Mouse (Mus musculus) lung, embryonic 16.5 days (tissue): ENCODE results near the gene Ovol1. TPM values are rescaled to one million over a fixed set of nuclear protein-coding genes. Genes with fewer than 3 reads are reported as not detected.

Experiments used
- ATAC-seq: fragments of 200-750 bp; cut with Nextera tagmentation; 2 replicates; pipeline ENCODE4 v1.8.0; 2017; ENCODE audit warnings: low read depth, mild to moderate bottlenecking, moderate library complexity
- H3K27ac ChIP-seq: fragments of 300-500 bp; sonication (generic); 2 replicates; pipeline ENCODE4 v1.5.1; 2014; ENCODE audit warnings: mild to moderate bottlenecking, control low read depth, low read length
- H3K27me3 ChIP-seq: fragments of 300-500 bp; sonication (generic); 2 replicates; pipeline ENCODE4 v1.6.1; 2014; ENCODE audit warnings: low read depth, low read length, mixed read lengths; ENCODE audit not compliant: control insufficient read depth, insufficient read depth
- H3K36me3 ChIP-seq: fragments of 300-500 bp; sonication (generic); 2 replicates; pipeline ENCODE4 v1.6.1; 2014; ENCODE audit warnings: low read length; ENCODE audit not compliant: control insufficient read depth, insufficient read depth
- H3K4me1 ChIP-seq: fragments of 300-500 bp; sonication (generic); replicated peaks from 2 replicates; pipeline ENCODE4 v1.6.1; 2014; ENCODE audit warnings: low read length, mixed read lengths; ENCODE audit not compliant: control insufficient read depth, insufficient read depth
- H3K4me2 ChIP-seq: fragments of 300-500 bp; sonication (generic); 2 replicates; pipeline ENCODE4 v1.6.1; 2014; ENCODE audit warnings: low read depth, low read length, control low read depth
- H3K4me3 ChIP-seq: fragments of 300-500 bp; sonication (generic); 2 replicates; pipeline ENCODE4 v1.5.1; 2014; ENCODE audit warnings: mild to moderate bottlenecking, low read length, control low read depth
- H3K9ac ChIP-seq: fragments of 300-500 bp; sonication (generic); 2 replicates; pipeline ENCODE4 v1.6.1; 2014; ENCODE audit warnings: low read length, control low read depth
- H3K9me3 ChIP-seq: fragments of 300-500 bp; sonication (generic); 2 replicates; pipeline ENCODE4 v1.6.1; 2016; ENCODE audit warnings: low read length; ENCODE audit not compliant: control insufficient read depth
- WGBS: fragments of 180-500 bp; shearing (Covaris S2); extraction: QIAGEN DNeasy Blood & Tissue Kit; methylation state at CpG from one replicate; pipeline ENCODE4 v1.1.7; 2014; 5-methylcytosine and 5-hydroxymethylcytosine counted together
- polyA plus RNA-seq: library from polyadenylated mRNA; unstranded; fragments of >200 nt; fragmentation: Nextera tagmentation; extraction: Ambion mirVana; gene quantifications from 2 replicates; pipeline ENCODE4 v1.2.1, GENCODE M21; 2015

The Ovol1 gene
- polyA plus RNA-seq, 1 experiment from 2014 or later: 2.6 TPM

GRCm38 (mm10) chr19:5571831-5572230 lies 11.4 kb upstream of the Ovol1 start:
- WGBS: 68% methylated on average over 5 of the region's 5 CpGs
- no peak overlapping the region for H3K4me3 ChIP-seq

DNA sequence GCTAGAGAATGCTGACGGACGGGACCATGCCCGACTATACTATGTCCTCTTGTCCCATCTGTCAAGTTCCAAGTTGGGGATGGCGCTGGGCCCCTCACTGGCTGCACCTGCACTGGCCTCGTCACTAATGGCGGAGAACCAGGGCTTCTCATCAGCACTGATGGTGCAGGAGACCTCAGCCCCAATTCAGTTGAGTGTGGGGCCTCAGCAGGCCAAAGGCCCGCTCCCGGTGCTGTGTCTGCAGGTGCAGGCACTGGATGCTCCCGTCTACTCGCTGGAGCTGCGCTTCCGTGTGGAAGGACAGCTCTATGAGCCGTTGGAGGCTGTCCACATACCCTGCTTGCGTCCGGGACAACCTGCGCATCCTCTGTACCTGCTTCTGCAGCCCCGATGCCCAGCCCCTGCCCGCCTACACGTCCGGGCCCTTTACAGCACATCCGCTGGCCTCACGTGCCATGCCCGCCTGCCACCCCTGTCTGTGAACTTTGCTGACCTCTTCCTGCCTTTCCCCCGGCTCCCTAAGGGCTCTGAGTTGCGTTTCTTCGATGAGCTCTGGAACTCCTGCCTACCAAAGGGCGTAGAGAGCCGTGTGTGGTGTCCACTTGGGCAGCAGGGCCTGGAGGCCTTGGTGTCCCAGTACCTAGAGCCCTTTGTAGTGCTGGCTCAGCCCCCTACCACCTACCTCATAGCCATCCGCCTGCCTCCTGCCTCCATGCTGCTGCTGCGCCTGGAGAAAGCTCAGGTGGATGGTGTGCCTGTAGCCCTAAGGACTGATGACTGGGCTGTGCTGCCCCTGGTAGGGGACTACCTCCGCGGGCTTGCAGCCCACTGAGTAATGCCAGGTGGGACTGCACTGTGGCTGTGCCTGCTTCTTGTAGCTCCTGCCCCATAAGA lies 10.2 kb upstream of the Ovol1 start:
- no peak overlapping the region for H3K4me3 ChIP-seq
- H3K9ac ChIP-seq: no peak overlapping the region
- H3K4me2 ChIP-seq: no peak overlapping the region
- no peaks in the 10 kb centered on the region for H3K9me3 ChIP-seq
- 85% methylated on average over 32 of the region's 32 CpGs for WGBS
- peaks cover 12% of the 10 kb centered on the region; the same call in 1 of the 2 replicates for H3K4me1 ChIP-seq
- ATAC-seq: no peak
- no peaks in the 10 kb centered on the region for H3K27me3 ChIP-seq
- H3K27ac ChIP-seq: no peak overlapping the region
- peaks cover 8% of the 10 kb centered on the region for H3K36me3 ChIP-seq

More at GRCm38 (mm10) chr19:5571831-5572230, 11.4 kb upstream of the Ovol1 start:
- H3K4me1 ChIP-seq: peaks cover 10% of the 10 kb centered on the region; the same call in 1 of the 2 replicates
- H3K9me3 ChIP-seq: no peaks in the 10 kb centered on the region
- no peak for ATAC-seq
- peaks cover 8% of the 10 kb centered on the region for H3K36me3 ChIP-seq
- H3K27me3 ChIP-seq: no peaks in the 10 kb centered on the region
- H3K27ac ChIP-seq: no peak overlapping the region
- H3K9ac ChIP-seq: no peak overlapping the region
- no peak overlapping the region for H3K4me2 ChIP-seq

GRCm38 (mm10) chr19:5569521-5569920 lies 9.1 kb upstream of the Ovol1 start:
- H3K4me3 ChIP-seq: no peak overlapping the region
- H3K27ac ChIP-seq: no peak overlapping the region
- no peaks in the 10 kb centered on the region for H3K27me3 ChIP-seq
- H3K4me2 ChIP-seq: no peak overlapping the region
- 84% methylated on average over 10 of the region's 10 CpGs for WGBS
- H3K9ac ChIP-seq: no peak overlapping the region
- H3K4me1 ChIP-seq: peaks cover 12% of the 10 kb centered on the region; the same call in 1 of the 2 replicates
- H3K9me3 ChIP-seq: no peaks in the 10 kb centered on the region
- H3K36me3 ChIP-seq: peaks cover 8% of the 10 kb centered on the region
- ATAC-seq: no peak

DNA sequence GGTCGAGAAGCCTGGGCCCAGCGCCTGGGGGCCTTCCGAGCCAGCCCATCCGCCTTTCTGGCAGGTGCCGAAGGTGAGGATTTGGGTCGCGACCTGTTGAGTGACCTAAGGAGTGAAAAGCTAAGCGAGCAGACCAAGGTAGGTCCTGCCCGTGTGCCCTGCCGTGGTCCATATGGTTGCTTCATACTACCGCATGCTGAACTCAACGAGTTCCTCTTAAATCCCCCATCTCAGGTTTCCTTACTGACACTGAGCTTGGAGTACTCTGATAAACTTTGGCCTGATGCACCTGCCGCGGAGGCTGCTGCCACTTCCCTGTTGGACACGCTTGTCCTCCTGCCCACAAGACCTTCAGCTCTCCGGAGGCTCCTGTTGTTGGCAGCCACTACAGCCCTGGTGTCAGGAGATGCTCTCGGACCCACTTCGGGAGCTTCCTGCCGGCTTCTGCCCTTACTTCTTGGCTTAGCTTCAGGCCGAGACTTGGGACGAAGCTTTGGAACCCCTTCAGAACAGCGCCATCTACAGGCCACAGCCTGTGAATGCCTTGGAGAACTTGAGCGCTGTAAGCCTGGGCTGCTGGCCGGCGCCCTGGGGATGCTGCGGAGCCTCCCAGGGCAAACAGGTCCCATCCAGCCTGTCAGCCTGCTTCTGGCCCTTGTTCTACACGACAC lies 8.2 kb upstream of the Ovol1 start:
- H3K36me3 ChIP-seq: peaks cover 8% of the 10 kb centered on the region
- 7% methylated on average over 27 of the region's 27 CpGs for WGBS
- peak overlapping the region; percentile 83 for H3K9ac ChIP-seq
- peaks cover 12% of the 10 kb centered on the region; the same call in 1 of the 2 replicates for H3K4me1 ChIP-seq
- no peaks in the 10 kb centered on the region for H3K9me3 ChIP-seq
- peak overlapping the region; percentile 74 for H3K4me3 ChIP-seq
- peaks cover 3% of the 10 kb centered on the region; the same call in 1 of the 2 replicates for H3K27me3 ChIP-seq
- ATAC-seq: peak; percentile 27; the same call in 1 of the 2 replicates
- H3K27ac ChIP-seq: peak overlapping the region; percentile 95
- H3K4me2 ChIP-seq: peak overlapping the region; percentile 82

DNA sequence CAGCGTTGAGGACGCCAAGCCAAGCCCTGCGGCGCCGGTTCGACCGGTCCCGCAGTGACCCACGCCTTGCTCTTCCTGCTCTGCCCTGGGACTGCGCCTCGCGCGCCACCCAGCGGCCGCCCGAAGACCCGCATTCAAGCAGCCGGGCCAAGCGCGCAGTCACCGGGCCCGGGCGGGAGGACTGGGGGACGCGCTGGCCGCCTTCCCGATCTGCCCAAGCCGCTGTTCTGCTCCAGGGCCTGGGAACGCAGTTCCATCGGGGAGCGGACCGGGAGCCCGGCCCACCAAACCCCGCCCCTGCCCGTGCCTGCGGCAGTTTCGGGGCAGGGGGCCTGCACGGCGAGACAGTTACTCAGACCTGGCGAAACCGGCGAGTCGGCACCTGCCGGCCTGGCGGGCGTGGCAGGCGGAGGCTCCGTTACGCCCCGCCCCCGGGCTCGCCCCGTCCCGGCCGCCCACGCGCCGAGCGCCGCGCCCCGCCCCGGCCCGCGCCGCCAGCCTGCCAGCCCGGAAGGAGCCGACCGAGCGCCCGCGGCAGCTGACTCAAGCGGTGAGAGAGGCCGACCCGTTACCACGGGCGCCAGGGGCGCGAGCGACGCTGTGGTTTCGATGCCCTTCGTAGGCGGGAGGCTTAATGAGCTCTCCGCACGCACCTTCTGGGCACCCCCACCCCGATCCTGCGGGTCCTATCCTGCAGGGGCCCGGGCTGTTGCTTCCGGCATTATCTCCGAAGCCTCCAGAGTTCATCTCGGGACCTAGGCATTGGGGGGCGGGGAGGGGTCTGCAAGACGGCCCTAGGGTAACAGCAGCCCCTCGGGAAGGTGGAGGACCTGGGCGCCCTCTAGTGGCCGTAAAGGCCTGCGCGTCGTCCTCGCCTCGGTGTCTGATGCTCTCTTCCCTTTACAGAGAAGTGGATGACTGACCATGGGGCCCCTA lies 7.4 kb upstream of the Ovol1 start, which contains the start of gene Ap5b1:
Gene Ap5b1, plus strand, starts transcription at position 492 of the 936 bp plus-strand sequence.
- H3K27ac ChIP-seq: peak within 1 kb of the TSS; percentile 95
- H3K9me3 ChIP-seq: no peaks in the 10 kb centered on the region
- peak within 1 kb of the TSS; percentile 74 for H3K4me3 ChIP-seq
- H3K36me3 ChIP-seq: peaks cover 8% of the 10 kb centered on the region
- H3K9ac ChIP-seq: peak within 1 kb of the TSS; percentile 83
- peaks cover 12% of the 10 kb centered on the region; the same call in 1 of the 2 replicates for H3K4me1 ChIP-seq
- H3K4me2 ChIP-seq: peak within 1 kb of the TSS; percentile 82
- peak; percentile 93 for ATAC-seq
- peaks cover 3% of the 10 kb centered on the region; the same call in 1 of the 2 replicates for H3K27me3 ChIP-seq
- under 1% methylated on average over 81 of the region's 102 CpGs for WGBS

- Histone ChIP-seq H3K36me3 (peaks cover 8% of the 10 kb centered on the region), H3K9me3 (no peaks in the 10 kb centered on the region), H3K4me3 (peak overlapping the region; percentile 74), H3K4me1 (peaks cover 12% of the 10 kb centered on the region; the same call in 1 of the 2 replicates), H3K9ac (peak overlapping the region; percentile 83), H3K4me2 (peak overlapping the region; percentile 82), H3K27ac (peak overlapping the region; percentile 95), H3K27me3 (peaks cover 3% of the 10 kb centered on the region; the same call in 1 of the 2 replicates)
- WGBS: 2% methylated on average over 26 of the region's 26 CpGs
- peak; percentile 47 for ATAC-seq
Observed at GRCm38 (mm10) chr19:5567180-5567533, 6.7 kb upstream of the Ovol1 start.

GRCm38 (mm10) chr19:5566316-5566715 lies 5.9 kb upstream of the Ovol1 start:
- Histone ChIP-seq H3K4me2 (no peak overlapping the region), H3K27me3 (peaks cover 12% of the 10 kb centered on the region), H3K9me3 (no peaks in the 10 kb centered on the region), H3K4me3 (no peak overlapping the region), H3K9ac (no peak overlapping the region), H3K4me1 (peaks cover 14% of the 10 kb centered on the region; the same call in 1 of the 2 replicates), H3K27ac (no peak overlapping the region), H3K36me3 (peaks cover 8% of the 10 kb centered on the region)
- no peak for ATAC-seq
- 63% methylated on average over 5 of the region's 5 CpGs for WGBS

GRCm38 (mm10) chr19:5562776-5563175 lies 2.3 kb upstream of the Ovol1 start:
- no peak overlapping the region for H3K27ac ChIP-seq
- no peaks in the 10 kb centered on the region for H3K9me3 ChIP-seq
- H3K4me3 ChIP-seq: no peak overlapping the region
- H3K9ac ChIP-seq: no peak overlapping the region
- H3K27me3 ChIP-seq: peaks cover 43% of the 10 kb centered on the region
- no peak for ATAC-seq
- 84% methylated on average over 10 of the region's 10 CpGs for WGBS
- H3K4me1 ChIP-seq: peaks cover 17% of the 10 kb centered on the region; the same call in 1 of the 2 replicates
- H3K4me2 ChIP-seq: no peak overlapping the region
- H3K36me3 ChIP-seq: no peaks in the 10 kb centered on the region
